Mouse (Mus musculus): ENCODE measurements around the gene Ap5b1. TPM values are rescaled to one million over a fixed set of nuclear protein-coding genes. Genes with fewer than 3 reads are reported as not detected.

Ap5b1 gene
- polyA plus RNA-seq, 1 experiment from 2014 or later = 11.5 TPM

DNA sequence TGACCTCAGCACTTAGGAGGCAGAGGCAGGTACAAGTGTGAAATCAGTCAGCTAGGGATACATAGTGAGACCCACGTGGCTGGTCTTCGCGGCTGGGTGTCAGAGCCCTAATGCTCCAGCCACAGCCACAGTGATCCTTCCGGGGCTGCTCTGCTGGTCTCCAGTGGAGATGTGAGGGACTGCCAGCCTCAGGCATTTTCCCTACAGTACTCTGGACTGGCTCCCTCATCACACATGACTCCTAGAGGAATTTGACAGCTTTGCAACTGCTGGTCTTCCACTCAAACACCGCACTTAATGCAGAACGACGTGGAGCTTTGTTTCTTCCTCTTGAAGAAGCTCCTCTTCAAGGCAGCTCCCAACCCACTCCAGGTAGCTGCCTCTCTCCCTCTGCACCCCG, 38.4 kb downstream of the Ap5b1 start:
- no peak overlapping the region for H3K9ac ChIP-seq (replicated peaks; ENCODE audit: low read length)
- H3K36me3 ChIP-seq (ENCODE audit: insufficient read depth, low read length) = peaks cover 58% of the 10 kb centered on the region
- H3K4me2 ChIP-seq (replicated peaks; ENCODE audit: low read depth, low read length) = no peak overlapping the region
- no peak for ATAC-seq (ENCODE audit: low FRiP score, low TSS enrichment)
- no peaks in the 10 kb centered on the region for H3K27me3 ChIP-seq (ENCODE audit: insufficient read depth, low read length)
- peaks cover 27% of the 10 kb centered on the region for H3K4me1 ChIP-seq (ENCODE audit: insufficient read depth, low read length)
- no peak overlapping the region for H3K4me3 ChIP-seq (ENCODE audit: low read length)
- no peaks in the 10 kb centered on the region for H3K9me3 ChIP-seq (ENCODE audit: low read length)
- WGBS = 82% methylated on average over 8 of the region's 8 CpGs
- H3K27ac ChIP-seq (ENCODE audit: low read length) = no peak overlapping the region

DNA sequence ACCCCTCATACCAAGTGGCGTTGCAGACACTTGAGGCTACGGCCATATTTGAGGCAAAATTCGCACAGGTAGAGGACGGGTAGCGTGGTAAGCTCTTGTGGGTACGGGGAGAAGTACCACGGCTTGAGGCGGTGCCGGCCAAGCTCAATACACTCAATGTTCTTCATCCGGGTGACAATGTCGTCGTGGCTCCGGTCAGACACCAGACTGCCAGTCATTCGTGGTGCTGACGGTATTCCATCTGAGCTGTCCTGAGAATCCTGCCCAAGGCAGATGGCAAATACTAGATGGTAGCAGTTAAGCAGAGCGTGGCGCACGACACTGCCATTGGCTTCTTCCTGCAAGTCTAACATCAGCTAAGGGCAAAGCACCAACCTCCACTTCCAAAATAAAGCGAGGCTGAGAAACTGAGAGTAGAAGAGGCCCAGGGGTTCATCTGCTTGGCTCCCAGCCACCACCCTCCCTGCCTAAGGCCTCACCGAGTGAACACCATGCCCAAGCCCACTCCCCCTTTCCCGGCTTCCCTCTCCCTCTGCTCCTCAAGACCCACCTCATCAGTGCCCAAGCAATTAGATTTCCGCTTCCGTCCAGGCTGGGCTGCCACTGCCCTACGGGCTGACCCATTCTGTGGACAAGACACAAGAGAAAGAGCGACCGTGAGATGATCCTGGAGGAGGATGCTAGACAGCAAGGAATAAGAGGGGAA, 40.0 kb downstream of the Ap5b1 start:
- H3K9me3 ChIP-seq (ENCODE audit: low read length) = no peaks in the 10 kb centered on the region
- no peak for ATAC-seq (ENCODE audit: low FRiP score, low TSS enrichment)
- no peak overlapping the region for H3K9ac ChIP-seq (replicated peaks; ENCODE audit: low read length)
- 95% methylated on average over 26 of the region's 26 CpGs for WGBS
- H3K4me3 ChIP-seq (ENCODE audit: low read length) = no peak overlapping the region
- no peak overlapping the region for H3K4me2 ChIP-seq (replicated peaks; ENCODE audit: low read depth, low read length)
- peaks cover 58% of the 10 kb centered on the region for H3K36me3 ChIP-seq (ENCODE audit: insufficient read depth, low read length)
- H3K4me1 ChIP-seq (ENCODE audit: insufficient read depth, low read length) = peaks cover 21% of the 10 kb centered on the region
- H3K27ac ChIP-seq (ENCODE audit: low read length) = no peak overlapping the region
- H3K27me3 ChIP-seq (ENCODE audit: insufficient read depth, low read length) = no peaks in the 10 kb centered on the region

DNA sequence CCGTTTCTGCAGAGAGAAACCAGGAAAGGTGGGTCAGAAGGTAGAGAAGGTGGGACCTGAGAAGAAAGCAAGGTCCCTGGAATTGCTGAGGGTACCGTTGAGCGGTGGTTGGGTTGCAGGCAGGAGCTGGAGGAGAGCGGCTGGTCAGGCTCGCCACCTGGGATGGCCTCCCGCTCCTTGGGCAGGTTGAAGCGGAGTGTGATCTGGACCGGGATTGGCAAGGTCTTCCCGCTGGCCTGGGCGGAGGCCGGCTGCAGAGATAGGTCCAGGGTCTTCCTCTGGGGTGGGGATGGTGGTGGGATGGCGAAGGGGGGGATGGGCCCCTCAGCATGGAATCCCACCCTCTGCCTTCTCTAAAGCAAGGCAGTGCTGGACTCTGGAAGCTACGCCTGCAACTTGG, 40.9 kb downstream of the Ap5b1 start:
- no peak overlapping the region for H3K27ac ChIP-seq (ENCODE audit: low read length)
- no peaks in the 10 kb centered on the region for H3K9me3 ChIP-seq (ENCODE audit: low read length)
- peak overlapping the region; percentile 65; the same call in 1 of the 2 replicates for H3K4me3 ChIP-seq (ENCODE audit: low read length)
- 93% methylated on average over 13 of the region's 13 CpGs for WGBS
- H3K9ac ChIP-seq (replicated peaks; ENCODE audit: low read length) = peak overlapping the region; percentile 85
- H3K27me3 ChIP-seq (ENCODE audit: insufficient read depth, low read length) = no peaks in the 10 kb centered on the region
- H3K4me2 ChIP-seq (replicated peaks; ENCODE audit: low read depth, low read length) = peak overlapping the region; percentile 65
- ATAC-seq (ENCODE audit: low FRiP score, low TSS enrichment) = no peak
- H3K4me1 ChIP-seq (ENCODE audit: insufficient read depth, low read length) = peaks cover 14% of the 10 kb centered on the region
- peaks cover 49% of the 10 kb centered on the region for H3K36me3 ChIP-seq (ENCODE audit: insufficient read depth, low read length)

DNA sequence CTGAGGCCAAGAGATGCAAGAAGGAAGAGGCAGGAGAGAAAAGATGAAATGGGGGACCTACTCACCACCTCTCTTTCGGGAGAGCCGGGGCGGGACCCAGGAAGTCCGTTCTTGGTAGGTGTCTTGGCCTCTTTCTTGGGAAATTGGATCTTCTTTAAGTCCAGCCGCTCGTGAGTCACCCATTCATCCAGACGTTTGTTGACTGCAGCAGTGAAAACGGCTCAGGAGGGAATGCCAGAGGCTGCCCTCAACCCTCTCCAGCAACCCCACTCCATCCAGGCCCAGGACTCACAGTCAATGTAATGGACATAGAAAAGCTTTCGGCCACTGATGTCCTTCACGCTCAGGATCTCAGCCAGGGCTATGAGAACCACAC, 41.3 kb downstream of the Ap5b1 start:
- Histone ChIP-seq H3K36me3 (ENCODE audit: insufficient read depth, low read length) (peaks cover 45% of the 10 kb centered on the region), H3K27ac (ENCODE audit: low read length) (peak overlapping the region; percentile 98), H3K4me2 (replicated peaks; ENCODE audit: low read depth, low read length) (peak overlapping the region; percentile 65), H3K9me3 (ENCODE audit: low read length) (no peaks in the 10 kb centered on the region), H3K4me3 (ENCODE audit: low read length) (peak overlapping the region; percentile 65), H3K27me3 (ENCODE audit: insufficient read depth, low read length) (no peaks in the 10 kb centered on the region), H3K4me1 (ENCODE audit: insufficient read depth, low read length) (peaks cover 14% of the 10 kb centered on the region), H3K9ac (replicated peaks; ENCODE audit: low read length) (peak overlapping the region; percentile 85)
- no peak for ATAC-seq (ENCODE audit: low FRiP score, low TSS enrichment)
- 56% methylated on average over 10 of the region's 10 CpGs for WGBS

DNA sequence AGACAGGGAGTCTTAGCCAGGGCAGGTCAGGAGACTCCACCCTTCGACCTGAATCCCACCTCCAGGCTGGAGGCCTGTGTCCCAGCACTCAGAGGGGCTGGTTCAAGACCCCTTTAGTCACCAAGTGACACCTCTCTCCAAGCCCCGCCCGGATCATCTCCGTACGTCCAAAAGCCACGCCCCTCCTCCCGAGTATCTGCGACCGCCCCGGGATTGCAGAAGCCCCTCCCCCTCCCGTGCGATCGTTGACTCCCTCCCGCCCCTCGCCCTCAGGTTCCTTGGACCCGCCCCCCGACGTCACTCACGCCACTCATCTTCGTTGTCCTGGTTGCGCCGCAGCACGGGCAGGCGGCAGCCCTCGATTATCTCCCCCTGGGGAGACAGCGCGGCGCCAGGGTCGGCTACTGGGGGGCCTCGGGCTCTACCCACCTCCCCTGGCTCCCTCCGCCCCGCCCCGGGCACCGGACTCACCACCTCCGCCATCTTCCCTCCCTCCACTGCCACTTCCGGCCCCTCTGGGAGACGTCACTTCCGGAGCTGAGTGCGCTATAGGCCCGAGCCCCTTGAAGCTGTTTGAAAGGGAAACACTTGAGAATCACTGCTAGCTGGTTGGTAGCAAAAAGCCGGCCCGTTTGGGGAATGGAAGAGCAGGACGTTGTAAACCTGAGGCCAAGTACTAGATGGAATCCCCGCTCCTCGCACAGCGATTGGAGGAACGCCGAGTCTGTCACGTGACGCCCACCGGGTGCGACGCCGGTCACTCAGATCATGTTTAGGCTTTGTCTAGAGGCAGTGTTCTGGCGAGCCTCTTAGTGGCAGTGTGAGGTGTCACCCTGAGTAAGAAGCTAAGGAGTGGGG, 42.0 kb downstream of the Ap5b1 start, which contains the start of gene Kat5:
Gene Kat5, minus strand, starts transcription at position 691 of the 858 bp plus-strand sequence.
- Histone ChIP-seq H3K27ac (ENCODE audit: low read length) (peak within 1 kb of the TSS; percentile 98), H3K4me1 (ENCODE audit: insufficient read depth, low read length) (peaks cover 14% of the 10 kb centered on the region), H3K4me3 (ENCODE audit: low read length) (peak within 1 kb of the TSS; percentile 65), H3K36me3 (ENCODE audit: insufficient read depth, low read length) (peaks cover 38% of the 10 kb centered on the region), H3K9ac (replicated peaks; ENCODE audit: low read length) (peak within 1 kb of the TSS; percentile 85), H3K4me2 (replicated peaks; ENCODE audit: low read depth, low read length) (peak within 1 kb of the TSS; percentile 65), H3K27me3 (ENCODE audit: insufficient read depth, low read length) (no peaks in the 10 kb centered on the region), H3K9me3 (ENCODE audit: low read length) (no peaks in the 10 kb centered on the region)
- WGBS = under 1% methylated on average over 55 of the region's 55 CpGs
- peak; percentile 93 for ATAC-seq (ENCODE audit: low FRiP score, low TSS enrichment)

DNA sequence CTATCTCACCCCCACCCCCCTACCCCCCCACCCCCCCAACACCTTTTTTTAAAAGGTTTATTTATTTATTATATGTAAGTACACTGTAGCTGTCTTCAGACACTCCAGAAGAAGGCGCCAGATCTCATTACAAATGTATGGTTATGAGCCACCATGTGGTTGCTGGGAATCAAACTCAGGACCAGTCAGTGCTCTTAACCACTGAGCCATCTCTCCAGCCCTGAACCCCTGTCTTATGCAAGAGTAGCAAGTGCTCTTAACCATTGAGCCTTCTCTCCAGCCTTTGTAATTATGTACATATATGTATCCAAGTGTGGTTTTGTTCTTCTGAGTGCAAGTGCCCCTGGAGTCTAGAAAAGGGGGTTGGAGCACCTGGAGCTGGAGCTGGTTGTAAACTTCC, 44.1 kb downstream of the Ap5b1 start:
- H3K27ac ChIP-seq (ENCODE audit: low read length) = no peak overlapping the region
- 88% methylated on average over 1 of the region's 1 CpGs for WGBS
- peaks cover 14% of the 10 kb centered on the region for H3K4me1 ChIP-seq (ENCODE audit: insufficient read depth, low read length)
- H3K27me3 ChIP-seq (ENCODE audit: insufficient read depth, low read length) = no peaks in the 10 kb centered on the region
- no peaks in the 10 kb centered on the region for H3K9me3 ChIP-seq (ENCODE audit: low read length)
- no peak overlapping the region for H3K4me3 ChIP-seq (ENCODE audit: low read length)
- H3K9ac ChIP-seq (replicated peaks; ENCODE audit: low read length) = no peak overlapping the region
- no peak for ATAC-seq (ENCODE audit: low FRiP score, low TSS enrichment)
- no peak overlapping the region for H3K4me2 ChIP-seq (replicated peaks; ENCODE audit: low read depth, low read length)
- peaks cover 16% of the 10 kb centered on the region for H3K36me3 ChIP-seq (ENCODE audit: insufficient read depth, low read length)

DNA sequence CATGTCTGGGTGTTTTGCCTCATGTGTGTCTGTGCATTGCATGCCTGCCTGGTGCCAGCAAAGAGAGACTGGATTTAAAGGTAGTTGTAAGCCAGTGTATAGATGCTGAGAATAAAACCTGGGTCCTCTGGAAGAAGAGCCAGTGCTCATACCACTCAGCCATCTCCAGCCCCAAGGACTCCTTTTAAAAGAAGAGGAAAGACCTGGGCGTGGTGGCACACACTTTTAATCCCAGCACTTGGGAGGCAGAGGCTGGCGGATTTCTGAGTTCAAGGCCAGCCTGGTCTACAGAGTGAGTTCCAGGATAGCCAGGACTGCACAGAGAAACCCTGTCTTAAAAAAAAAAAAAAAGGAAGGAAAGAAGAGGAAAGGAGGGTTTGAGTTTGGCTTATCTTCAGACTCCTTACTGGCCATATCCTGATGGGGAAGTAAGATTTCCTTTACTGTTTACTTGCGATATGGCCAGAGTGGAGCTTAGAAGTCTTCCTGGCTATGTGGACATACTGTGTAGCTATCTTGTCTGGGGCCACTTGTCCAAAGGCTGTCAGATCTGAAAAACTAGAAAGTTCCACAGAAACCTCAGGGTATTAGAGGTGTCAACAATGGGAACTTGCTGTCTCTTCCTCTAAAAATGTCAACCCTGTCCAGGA, 45.1 kb downstream of the Ap5b1 start:
- no peaks in the 10 kb centered on the region for H3K9me3 ChIP-seq (ENCODE audit: low read length)
- ATAC-seq (ENCODE audit: low FRiP score, low TSS enrichment) = no peak
- WGBS = 77% methylated on average over 3 of the region's 3 CpGs

DNA sequence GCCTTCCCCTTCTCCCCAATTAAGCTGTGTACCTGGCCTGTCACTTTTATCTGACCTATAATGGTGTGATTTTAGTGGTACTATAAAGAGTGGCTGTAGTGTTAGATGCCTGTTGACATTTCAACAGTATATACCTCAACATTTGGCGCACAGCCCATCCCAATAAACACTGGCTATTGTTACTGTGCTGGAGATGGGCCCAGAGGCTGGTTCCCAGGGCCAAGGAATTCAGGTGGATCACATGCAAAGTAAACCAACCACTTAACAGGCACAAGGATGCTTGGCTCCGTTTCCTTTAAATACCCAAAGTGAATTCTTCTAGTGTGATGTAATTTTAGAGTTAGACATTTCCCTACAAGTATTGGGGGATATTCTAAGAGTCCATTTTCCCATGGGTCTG, 47.1 kb downstream of the Ap5b1 start:
- no peak overlapping the region for H3K4me3 ChIP-seq (ENCODE audit: low read length)
- H3K27ac ChIP-seq (ENCODE audit: low read length) = no peak overlapping the region
- no peak for ATAC-seq (ENCODE audit: low FRiP score, low TSS enrichment)
- H3K4me2 ChIP-seq (replicated peaks; ENCODE audit: low read depth, low read length) = no peak overlapping the region
- H3K9ac ChIP-seq (replicated peaks; ENCODE audit: low read length) = no peak overlapping the region
- no peaks in the 10 kb centered on the region for H3K9me3 ChIP-seq (ENCODE audit: low read length)
- 60% methylated on average over 2 of the region's 2 CpGs for WGBS
- no peaks in the 10 kb centered on the region for H3K36me3 ChIP-seq (ENCODE audit: insufficient read depth, low read length)
- peaks cover 5% of the 10 kb centered on the region; the same call in 1 of the 2 replicates for H3K4me1 ChIP-seq (ENCODE audit: insufficient read depth, low read length)
- H3K27me3 ChIP-seq (ENCODE audit: insufficient read depth, low read length) = no peaks in the 10 kb centered on the region

More for the DNA sequence above, 45.1 kb downstream of the Ap5b1 start:
- H3K9ac ChIP-seq (replicated peaks; ENCODE audit: low read length) = no peak overlapping the region
- H3K27ac ChIP-seq (ENCODE audit: low read length) = no peak overlapping the region
- no peak overlapping the region for H3K4me3 ChIP-seq (ENCODE audit: low read length)
- no peaks in the 10 kb centered on the region for H3K27me3 ChIP-seq (ENCODE audit: insufficient read depth, low read length)
- no peak overlapping the region for H3K4me2 ChIP-seq (replicated peaks; ENCODE audit: low read depth, low read length)
- peaks cover 7% of the 10 kb centered on the region for H3K36me3 ChIP-seq (ENCODE audit: insufficient read depth, low read length)
- peaks cover 14% of the 10 kb centered on the region for H3K4me1 ChIP-seq (ENCODE audit: insufficient read depth, low read length)

DNA sequence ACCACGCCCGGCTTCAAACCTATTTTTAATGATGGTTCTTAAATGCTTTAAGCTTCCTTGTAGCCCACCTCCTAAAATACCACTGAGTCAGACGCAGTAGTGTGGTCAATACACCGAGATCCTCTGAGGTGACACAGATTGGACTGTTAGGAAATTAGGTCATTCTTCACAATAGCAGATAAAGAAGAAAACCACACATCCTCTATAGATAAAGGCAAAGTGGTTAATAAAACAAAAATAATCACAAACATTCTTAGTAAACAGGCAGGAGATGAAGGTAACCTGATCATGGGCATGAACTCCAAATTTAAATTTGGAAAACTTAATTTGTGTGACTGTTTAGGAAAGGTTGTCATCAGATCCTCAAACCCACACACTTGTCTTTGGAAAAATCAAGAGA, 52.2 kb downstream of the Ap5b1 start:
- Histone ChIP-seq H3K9me3 (ENCODE audit: low read length) (no peaks in the 10 kb centered on the region), H3K4me2 (replicated peaks; ENCODE audit: low read depth, low read length) (no peak overlapping the region), H3K27ac (ENCODE audit: low read length) (no peak overlapping the region), H3K36me3 (ENCODE audit: insufficient read depth, low read length) (no peaks in the 10 kb centered on the region), H3K4me3 (ENCODE audit: low read length) (no peak overlapping the region), H3K9ac (replicated peaks; ENCODE audit: low read length) (no peak overlapping the region), H3K27me3 (ENCODE audit: insufficient read depth, low read length) (no peaks in the 10 kb centered on the region), H3K4me1 (ENCODE audit: insufficient read depth, low read length) (no peaks in the 10 kb centered on the region)
- WGBS = 87% methylated on average over 4 of the region's 4 CpGs
- ATAC-seq (ENCODE audit: low FRiP score, low TSS enrichment) = no peak

Measured in kidney, embryonic 16.5 days (tissue).